Mouse (Mus musculus) splenic B cell, adult 2 months (primary cell): ENCODE measurements at regions not wholly inside any gene's neighbourhood (a gene's known extent, or its start where the extent isn't known, plus 50 kb on each side); places are given as distances from the start of the nearest gene placed in this dataset.

ENCODE experiments used
- DNase-seq: peaks from one replicate; pipeline ENCODE4 v3.0.0-alpha.2; 2011; ENCODE audit warnings: low read depth, low spot score
- H3K27me3 ChIP-seq: 2 replicates; pipeline ENCODE4 v1.6.1; 2012; ENCODE audit warnings: mild to moderate bottlenecking, low read length, moderate library complexity, mixed read lengths; ENCODE audit not compliant: control insufficient read depth, poor library complexity, insufficient read depth, severe bottlenecking
- H3K36me3 ChIP-seq: 2 replicates; pipeline ENCODE4 v1.6.1; 2012; ENCODE audit warnings: mild to moderate bottlenecking, low read length, moderate library complexity, mixed read lengths; ENCODE audit not compliant: control insufficient read depth, poor library complexity, insufficient read depth, severe bottlenecking

DNA sequence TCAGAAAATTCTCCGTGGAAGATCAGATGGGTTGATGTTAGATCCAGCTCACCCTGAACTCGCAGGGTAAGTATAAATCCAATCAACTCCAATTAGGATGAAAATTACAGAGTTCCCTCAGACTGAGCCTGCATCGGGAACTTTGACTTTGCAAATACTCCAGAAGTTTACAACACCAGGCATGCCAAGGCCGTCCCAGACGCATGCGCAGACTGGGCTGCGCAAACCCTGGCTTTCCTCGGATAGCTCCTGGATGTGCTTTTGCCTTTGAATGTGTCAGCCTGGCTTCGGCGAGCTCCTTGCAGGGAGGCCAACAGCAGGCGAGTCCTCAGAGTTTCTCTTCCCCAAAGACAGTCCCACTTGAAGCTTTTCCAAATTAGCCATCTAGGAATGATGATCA, 127.6 kb upstream of the Tbx3 start:
- H3K36me3 ChIP-seq: no peaks in the 10 kb centered on the region
- no peaks in the 10 kb centered on the region for H3K27me3 ChIP-seq
- DNase-seq: no peak

DNA sequence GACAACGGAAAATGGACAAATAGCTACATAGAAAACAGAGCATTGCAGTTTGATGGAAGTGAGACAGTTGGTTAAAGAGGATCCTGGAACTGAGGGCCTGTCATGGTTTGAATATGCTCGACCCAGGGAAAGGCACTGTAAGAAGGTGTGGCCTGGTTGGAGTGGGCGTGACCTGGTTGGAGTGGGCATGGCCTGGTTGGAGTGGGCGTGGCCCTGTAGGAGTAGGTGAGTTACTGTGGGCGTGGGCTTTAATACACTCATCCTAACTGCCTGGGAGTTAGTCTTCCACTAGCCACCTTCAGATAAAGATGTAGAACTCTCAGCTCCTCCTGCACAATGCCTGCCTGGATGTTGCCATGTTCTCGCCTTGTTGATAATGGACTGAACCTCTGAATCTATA, 126.8 kb upstream of the Tbx3 start:
- no peak for DNase-seq
- Histone ChIP-seq H3K27me3 (no peaks in the 10 kb centered on the region), H3K36me3 (no peaks in the 10 kb centered on the region)

DNA sequence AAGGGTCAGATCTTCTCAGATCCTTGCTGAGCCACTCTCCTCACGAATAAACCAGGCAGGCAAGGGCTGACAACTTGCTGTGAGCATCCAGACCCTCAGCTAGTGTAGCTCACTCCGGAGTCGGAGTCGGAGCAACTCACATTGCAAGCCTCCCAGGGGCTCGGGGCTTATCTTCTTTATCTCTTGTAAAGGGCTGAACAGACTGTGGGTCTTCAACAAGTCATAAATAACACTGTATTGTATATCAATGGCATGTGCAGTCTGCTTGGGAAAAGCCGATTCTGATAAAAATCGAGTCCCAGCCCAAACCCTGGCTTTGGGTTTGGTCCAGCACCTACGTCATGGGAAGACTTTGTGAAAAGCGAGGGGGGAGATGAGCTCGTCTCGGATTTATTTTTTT, 125.8 kb upstream of the Tbx3 start:
- no peaks in the 10 kb centered on the region for H3K36me3 ChIP-seq
- DNase-seq: no peak
- H3K27me3 ChIP-seq: no peaks in the 10 kb centered on the region

DNA sequence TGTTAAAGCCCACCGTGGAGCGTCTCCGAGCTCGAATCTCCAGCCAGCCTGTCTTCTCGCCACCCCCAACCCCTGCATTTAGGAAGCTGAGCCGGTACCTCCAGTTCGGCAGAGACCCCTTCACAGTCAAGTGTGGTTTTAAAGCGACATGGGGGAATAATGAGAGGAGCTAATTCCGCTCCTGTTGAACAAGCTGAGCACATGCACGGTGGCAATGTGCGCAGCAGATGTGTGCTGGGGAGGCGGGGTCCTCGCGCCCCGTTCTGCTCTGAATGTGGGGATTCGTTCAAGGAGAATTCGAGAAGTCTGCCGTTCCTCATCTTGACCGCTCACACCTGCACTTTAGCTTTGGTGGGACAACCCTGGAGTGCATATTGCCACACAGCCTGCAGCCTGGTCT, 123.4 kb upstream of the Tbx3 start:
- DNase-seq: no peak
- H3K27me3 ChIP-seq: no peaks in the 10 kb centered on the region
- H3K36me3 ChIP-seq: no peaks in the 10 kb centered on the region

DNA sequence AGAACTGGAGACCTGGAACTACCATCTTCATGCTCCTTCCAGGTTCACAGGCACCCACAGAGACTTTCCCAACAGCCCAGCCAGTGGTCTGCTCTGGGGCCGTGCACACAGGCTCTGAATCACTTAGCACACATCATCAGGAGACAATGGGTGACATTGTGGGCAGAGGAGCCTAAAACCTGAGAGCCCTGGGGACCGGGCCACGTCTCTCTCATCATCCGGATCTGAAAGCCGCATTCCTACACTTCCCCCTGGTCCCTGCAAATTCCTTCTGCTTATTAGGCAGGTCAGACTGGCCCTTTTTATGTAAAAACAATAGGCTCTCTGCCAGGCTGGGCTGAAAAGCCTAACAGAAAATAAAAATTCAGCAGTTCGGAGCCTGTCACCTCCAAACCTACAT, 119.6 kb upstream of the Tbx3 start:
- no peak for DNase-seq
- H3K36me3 ChIP-seq: no peaks in the 10 kb centered on the region
- H3K27me3 ChIP-seq: no peaks in the 10 kb centered on the region

DNA sequence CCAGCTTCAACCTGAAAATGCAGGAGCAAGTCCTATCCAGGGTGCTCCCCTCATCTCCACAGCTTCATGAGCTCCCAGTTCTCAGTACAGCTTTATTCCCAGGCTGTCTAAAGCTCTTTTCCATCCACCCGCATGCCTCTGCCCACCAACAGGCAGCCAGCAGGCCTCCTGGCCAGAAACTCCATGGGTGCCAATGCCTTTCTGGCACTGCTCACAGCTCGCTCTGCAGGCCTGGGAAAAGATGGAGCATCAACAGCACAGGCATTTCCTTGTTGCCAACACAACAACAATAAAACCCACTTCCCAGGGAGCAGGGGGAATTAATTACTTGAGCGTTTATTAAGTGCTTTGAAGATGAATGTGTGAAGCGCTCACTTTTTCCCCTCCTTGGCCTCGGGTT, 117.0 kb upstream of the Tbx3 start:
- DNase-seq: no peak
- no peaks in the 10 kb centered on the region for H3K27me3 ChIP-seq
- no peaks in the 10 kb centered on the region for H3K36me3 ChIP-seq

DNA sequence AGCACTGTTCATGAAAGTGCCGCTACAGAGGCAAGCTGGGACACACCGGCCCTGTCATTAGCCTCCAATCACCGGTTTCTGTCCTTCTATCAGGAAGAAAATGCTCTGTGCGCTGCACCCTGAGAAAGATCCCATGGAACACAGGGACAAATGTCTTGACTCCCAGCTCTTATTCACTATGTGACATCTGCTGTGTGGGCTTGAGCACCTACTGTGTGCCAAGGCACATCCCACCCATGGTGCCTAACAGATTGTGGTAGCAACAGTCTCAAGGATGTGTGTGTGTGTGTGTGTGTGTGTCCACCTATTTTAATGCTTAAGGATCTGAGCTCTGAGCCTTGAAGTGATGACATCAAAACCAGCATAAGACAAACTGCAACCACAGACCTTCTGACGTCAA, 113.4 kb upstream of the Tbx3 start:
- H3K27me3 ChIP-seq: no peaks in the 10 kb centered on the region

DNA sequence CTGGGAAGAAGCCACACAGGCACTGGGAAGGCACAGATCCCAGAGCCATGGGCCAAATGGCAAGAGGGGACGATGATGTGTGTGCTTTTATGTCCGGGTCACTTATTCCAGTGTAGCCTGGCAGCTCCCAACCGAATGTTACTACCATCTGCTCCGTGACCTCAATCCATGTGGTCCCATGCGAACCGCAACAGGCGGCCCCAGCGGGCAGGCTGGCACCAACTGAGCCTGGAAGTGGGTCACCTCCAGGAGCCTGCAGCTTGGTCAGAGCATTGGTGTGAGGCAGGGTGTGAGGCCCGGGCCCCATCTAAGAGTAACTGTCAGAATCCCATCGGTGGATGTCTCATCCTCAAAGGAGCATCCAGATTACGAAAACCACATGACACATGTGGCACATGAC, 110.8 kb upstream of the Tbx3 start:
- no peaks in the 10 kb centered on the region for H3K36me3 ChIP-seq
- no peaks in the 10 kb centered on the region for H3K27me3 ChIP-seq
- DNase-seq: no peak

More for the DNA sequence above, 113.4 kb upstream of the Tbx3 start:
- DNase-seq: no peak
- no peaks in the 10 kb centered on the region for H3K36me3 ChIP-seq

DNA sequence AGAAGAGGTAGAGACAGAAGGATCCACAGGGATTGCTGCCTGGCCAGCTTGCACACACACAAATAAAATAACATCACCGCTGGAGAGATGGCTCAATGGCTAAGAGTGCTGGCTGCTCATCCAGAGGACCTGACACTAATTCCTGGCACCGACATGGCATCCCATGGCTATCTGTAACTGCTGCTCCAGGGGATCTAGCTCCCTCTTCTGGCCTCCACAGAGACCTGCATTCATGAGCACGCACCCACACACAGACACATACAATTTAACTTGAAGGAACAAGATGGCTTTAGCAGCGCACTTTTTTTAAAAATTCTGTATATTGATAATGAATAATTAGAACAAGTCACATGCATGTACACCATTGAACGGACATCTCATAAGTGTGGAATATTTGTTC, 110.1 kb upstream of the Tbx3 start:
- no peaks in the 10 kb centered on the region for H3K36me3 ChIP-seq
- no peaks in the 10 kb centered on the region for H3K27me3 ChIP-seq
- no peak for DNase-seq

DNA sequence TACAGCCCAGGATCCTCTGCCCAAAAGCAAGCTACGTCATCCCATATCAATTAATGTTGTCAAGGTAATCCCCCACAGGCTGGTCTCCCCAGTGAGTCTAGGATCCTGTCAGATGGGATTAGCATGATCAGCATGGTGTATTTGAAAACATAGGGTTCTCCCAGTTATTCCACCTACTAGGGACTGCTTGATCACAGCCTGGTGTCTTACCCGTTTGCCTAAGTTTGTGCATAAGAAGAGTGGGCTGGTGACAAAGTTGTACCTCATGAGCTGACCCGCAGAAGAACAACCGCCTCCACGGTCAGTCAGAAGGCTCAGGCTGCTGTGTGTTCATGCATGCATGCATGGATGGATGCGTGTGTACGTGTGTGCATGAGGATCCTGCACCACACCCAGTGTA, 108.9 kb upstream of the Tbx3 start:
- no peak for DNase-seq

DNA sequence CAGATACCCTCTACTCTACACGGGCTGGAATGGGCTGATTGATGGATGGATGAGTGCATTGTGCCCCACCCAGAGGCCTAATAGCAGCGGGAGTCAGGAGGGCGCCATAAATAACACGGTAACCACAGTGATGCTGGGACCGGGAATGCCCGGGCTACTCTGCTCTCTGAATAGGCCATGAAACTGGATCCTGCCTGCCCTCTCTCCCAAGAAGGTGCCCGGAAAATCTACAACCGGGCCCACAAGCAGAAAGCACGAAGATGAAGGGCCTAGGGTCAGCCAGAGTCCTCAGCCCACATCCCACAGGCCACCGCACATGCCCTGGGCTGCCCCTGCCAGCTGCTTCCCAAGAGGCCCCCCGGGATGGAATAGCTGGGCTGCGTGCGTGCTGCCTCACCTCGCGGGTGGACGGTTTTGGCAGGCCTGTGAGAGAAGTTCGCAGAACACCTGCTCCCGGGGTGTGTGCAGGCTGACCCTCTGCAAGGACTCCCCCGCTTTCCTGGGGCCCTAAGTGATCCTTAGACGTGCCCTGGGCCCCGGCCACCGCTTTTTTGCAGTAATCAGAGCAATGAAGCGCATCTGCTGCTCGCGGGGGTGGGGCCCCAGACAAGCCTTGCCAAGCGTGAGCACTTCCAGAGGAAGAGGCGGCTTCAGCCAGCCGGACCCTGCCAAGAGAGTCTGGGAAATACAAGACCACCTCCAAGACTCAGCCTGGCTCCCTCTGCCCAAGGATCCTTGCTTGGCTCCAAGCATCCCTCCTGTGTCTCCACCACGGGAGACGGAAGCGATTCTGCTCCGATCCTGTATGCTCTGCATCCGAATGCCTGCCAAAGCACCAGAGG, 106.7 kb upstream of the Tbx3 start:
- no peak for DNase-seq
- Histone ChIP-seq H3K36me3 (no peaks in the 10 kb centered on the region), H3K27me3 (no peaks in the 10 kb centered on the region)

More for the DNA sequence above, 108.9 kb upstream of the Tbx3 start:
- Histone ChIP-seq H3K27me3 (no peaks in the 10 kb centered on the region), H3K36me3 (no peaks in the 10 kb centered on the region)

DNA sequence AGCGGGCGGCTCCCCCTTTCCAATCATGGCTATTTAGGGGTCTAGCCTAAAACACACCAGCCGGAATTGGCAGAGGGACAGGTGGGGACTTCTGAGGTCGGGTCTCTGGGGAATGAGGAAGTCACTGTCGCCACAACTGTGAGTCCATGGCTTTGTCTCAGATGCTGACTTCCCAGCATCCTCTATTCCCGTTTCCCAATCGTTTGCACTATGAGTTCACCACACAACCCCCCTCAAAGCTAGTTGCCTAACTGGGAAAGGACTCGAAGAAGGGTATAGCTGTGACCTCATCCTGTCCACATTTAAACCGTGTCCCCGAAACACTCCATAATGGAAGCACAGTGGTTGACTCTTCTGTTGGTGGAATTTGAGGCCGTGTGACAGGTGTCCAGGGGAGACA, 102.8 kb upstream of the Tbx3 start:
- no peak for DNase-seq
- no peaks in the 10 kb centered on the region for H3K27me3 ChIP-seq
- H3K36me3 ChIP-seq: no peaks in the 10 kb centered on the region

DNA sequence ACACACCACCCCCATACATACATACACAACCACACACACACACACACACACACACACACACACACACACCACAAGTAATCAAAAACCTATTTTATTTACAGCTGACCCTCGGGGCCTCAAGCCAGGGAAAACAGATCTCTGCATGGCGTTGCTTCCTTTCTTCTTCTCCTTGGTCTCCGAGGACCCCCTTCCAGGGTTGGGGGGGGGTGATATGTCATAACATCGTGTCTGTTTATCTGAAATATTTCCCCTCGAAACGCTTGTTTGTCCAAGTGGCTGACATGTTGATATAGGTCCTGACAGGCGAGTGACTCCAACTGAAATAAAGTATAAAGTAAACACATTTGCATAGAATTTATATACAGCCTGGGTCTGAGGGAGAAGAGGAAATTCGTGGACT, 100.4 kb upstream of the Tbx3 start:
- no peak for DNase-seq
- no peaks in the 10 kb centered on the region for H3K27me3 ChIP-seq
- no peaks in the 10 kb centered on the region for H3K36me3 ChIP-seq

DNA sequence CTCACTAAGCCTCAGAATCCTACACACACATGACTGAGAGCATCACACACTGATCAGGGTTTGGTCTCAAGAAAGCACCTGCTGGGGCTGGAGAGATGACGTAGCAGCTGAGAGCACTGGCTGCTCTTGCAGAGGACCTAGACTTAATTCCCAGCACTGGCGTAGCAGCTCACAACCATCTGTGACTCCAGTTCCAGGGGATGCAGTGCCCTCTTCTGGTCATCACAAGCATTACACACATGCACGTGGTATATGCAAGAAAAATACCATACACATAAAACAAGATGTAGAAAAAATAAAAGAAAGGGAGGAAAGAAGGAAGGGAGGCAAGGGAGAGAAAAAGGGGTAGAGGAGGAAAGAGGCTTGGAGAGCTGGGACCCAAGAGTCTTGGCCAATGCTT, 98.8 kb upstream of the Tbx3 start:
- no peak for DNase-seq
- Histone ChIP-seq H3K36me3 (no peaks in the 10 kb centered on the region), H3K27me3 (no peaks in the 10 kb centered on the region)

DNA sequence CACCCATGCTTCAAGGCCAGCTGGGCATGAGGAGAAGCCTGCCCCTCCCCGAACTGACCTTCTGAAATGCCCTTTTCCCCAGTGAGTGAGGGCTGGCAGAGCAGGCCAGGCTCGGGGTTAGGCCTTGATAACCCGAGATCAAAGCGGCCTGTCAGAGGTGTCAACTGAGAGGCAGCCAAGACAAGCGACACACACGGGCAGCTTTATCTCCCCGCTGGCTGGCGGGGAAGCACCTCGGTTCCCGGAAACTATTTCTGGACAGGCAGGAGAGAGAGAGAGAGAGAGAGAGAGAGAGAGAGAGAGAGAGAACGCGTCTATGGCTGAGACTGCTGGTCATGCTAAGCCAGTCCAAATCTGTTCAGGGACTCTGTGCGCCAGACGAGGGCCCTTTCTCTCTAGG, 95.3 kb upstream of the Tbx3 start:
- DNase-seq: no peak
- Histone ChIP-seq H3K36me3 (no peaks in the 10 kb centered on the region), H3K27me3 (no peaks in the 10 kb centered on the region)

DNA sequence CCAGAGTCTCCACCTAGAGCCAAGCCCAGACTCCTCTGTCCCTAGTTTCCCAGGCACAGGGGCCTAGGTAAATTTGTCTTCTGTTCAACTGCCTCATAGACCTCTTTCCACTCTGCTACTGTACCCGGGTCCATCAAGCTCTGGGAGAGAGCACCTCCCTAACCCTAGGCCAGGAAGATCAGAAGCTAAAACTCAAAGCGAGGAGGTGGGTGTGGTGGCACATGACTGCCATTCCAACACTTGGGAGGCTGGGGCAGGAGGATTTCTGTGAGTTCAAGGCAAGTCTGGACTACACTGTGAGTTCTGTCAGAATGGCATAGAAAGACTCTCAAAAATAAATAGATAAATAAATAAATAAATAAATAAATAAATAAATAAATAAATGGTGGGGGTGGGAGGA, 91.2 kb upstream of the Tbx3 start:
- Histone ChIP-seq H3K27me3 (no peaks in the 10 kb centered on the region), H3K36me3 (no peaks in the 10 kb centered on the region)
- no peak for DNase-seq
